Mouse (Mus musculus) hindbrain, embryonic 14.5 days (tissue): ENCODE measurements around the gene Dnajc12. TPM values are rescaled to one million over a fixed set of nuclear protein-coding genes. Genes with fewer than 3 reads are reported as not detected.
"Not testable (repeated sequence)": the region's sequence is repeated elsewhere in the genome, so short reads cannot be mapped to it uniquely, and the experiment has no call there.

Source experiments
- ATAC-seq: fragments of 200-750 bp; cut with Nextera tagmentation; 2 replicates; pipeline ENCODE4 v1.8.0; 2017; ENCODE audit warnings: moderate number of reproducible peaks, mild to moderate bottlenecking, moderate TSS enrichment, moderate library complexity; ENCODE audit not compliant: low FRiP score
- DNase-seq: peaks from one replicate; pipeline ENCODE4 v3.0.0-alpha.2; 2015; ENCODE audit warnings: low spot score
- H3K27ac ChIP-seq: fragments of 300-500 bp; sonication (generic); 2 replicates; pipeline ENCODE4 v1.5.1; 2014; ENCODE audit warnings: mild to moderate bottlenecking, moderate library complexity
- H3K27me3 ChIP-seq: fragments of 300-500 bp; sonication (generic); 2 replicates; pipeline ENCODE4 v1.6.1; 2014; ENCODE audit warnings: mild to moderate bottlenecking, low read length, mixed read lengths; ENCODE audit not compliant: control insufficient read depth, insufficient read depth
- H3K36me3 ChIP-seq: fragments of 300-500 bp; sonication (generic); replicated peaks from 2 replicates; pipeline ENCODE4 v1.6.1; 2014; ENCODE audit not compliant: control insufficient read depth, insufficient read depth
- H3K4me1 ChIP-seq: fragments of 300-500 bp; sonication (generic); replicated peaks from 2 replicates; pipeline ENCODE4 v1.6.1; 2014; ENCODE audit warnings: antibody characterized with exemption, low read length, mixed read lengths; ENCODE audit not compliant: control insufficient read depth, insufficient read depth
- H3K4me2 ChIP-seq: fragments of 300-500 bp; sonication (generic); replicated peaks from 2 replicates; pipeline ENCODE4 v1.6.1; 2014; ENCODE audit warnings: mild to moderate bottlenecking, moderate library complexity
- H3K4me3 ChIP-seq: fragments of 300-500 bp; sonication (generic); replicated peaks from 2 replicates; pipeline ENCODE4 v1.5.1; 2014; ENCODE audit warnings: mild to moderate bottlenecking, low read length
- H3K9ac ChIP-seq: fragments of 300-500 bp; sonication (generic); 2 replicates; pipeline ENCODE4 v1.6.1; 2014
- H3K9me3 ChIP-seq: fragments of 300-500 bp; sonication (generic); 2 replicates; pipeline ENCODE4 v1.6.1; 2016; ENCODE audit warnings: low read length; ENCODE audit not compliant: control insufficient read depth
- WGBS: fragments of 180-500 bp; shearing (Covaris S2); extraction: QIAGEN DNeasy Blood & Tissue Kit; methylation state at CpG from one replicate; pipeline ENCODE4 v1.1.7; 2014; 5-methylcytosine and 5-hydroxymethylcytosine counted together
- polyA plus RNA-seq: library from polyadenylated mRNA; unstranded; fragments of >200 nt; fragmentation: Nextera tagmentation; extraction: Ambion mirVana; gene quantifications from 2 replicates; pipeline ENCODE4 v1.2.1, GENCODE M21; 2014

Dnajc12 gene
- polyA plus RNA-seq, 1 experiment from 2014 or later: 23.4 TPM

DNA sequence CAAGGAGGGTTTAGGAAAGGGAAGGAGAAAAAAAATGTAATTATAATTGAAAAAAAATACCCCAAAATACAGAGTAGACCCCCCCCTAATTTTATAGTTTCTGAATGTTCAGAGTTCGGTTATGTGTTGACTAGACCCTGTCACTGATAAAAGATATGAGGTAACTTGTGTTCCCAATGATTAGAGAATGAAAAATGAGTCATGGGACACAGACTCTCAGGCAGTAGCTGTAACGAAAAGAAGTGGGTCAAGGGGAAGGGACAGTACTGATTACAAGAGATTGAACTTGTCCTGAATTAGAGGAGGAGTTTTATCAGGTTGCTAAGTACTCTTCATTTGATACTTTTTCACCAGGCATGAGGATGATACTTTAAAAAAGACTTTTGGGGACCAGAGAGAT, 50.6 kb downstream of the Dnajc12 start:
- Histone ChIP-seq H3K4me2 (no peak overlapping the region), H3K4me3 (no peak overlapping the region), H3K9ac (no peak overlapping the region), H3K27ac (no peak overlapping the region), H3K9me3 (no peaks in the 10 kb centered on the region), H3K36me3 (no peaks in the 10 kb centered on the region), H3K4me1 (no peaks in the 10 kb centered on the region), H3K27me3 (no peaks in the 10 kb centered on the region)
- ATAC-seq (no peak), DNase-seq (no peak)
- WGBS: 92% methylated on average over 2 of the region's 2 CpGs

DNA sequence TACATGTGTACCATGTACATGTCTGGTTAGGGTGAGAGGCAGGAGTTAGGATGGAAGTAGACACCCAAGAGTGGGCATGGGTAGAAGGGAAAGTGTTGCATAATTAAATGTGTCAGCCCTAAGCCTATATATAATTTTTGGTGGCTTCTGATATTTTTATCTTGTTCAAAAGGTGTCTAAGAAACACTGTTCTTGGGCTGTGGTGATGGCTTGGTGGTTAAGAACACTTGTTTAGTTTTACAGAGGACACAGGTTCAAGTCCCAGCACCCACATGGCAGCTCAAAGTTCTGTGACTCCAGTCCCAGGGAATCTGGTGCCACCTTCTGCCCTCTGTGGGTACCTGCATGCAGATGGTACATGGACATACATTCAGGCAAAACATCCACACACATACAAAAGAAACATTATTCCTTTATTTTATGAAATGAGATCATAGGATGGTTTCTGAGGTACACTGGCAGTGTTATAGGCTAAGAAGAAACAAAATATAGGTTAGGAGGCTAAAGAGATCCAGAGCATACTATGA, 56.6 kb downstream of the Dnajc12 start:
- Histone ChIP-seq H3K27ac (no peak overlapping the region), H3K36me3 (no peaks in the 10 kb centered on the region), H3K9me3 (no peaks in the 10 kb centered on the region), H3K27me3 (no peaks in the 10 kb centered on the region), H3K9ac (no peak overlapping the region), H3K4me2 (no peak overlapping the region), H3K4me1 (no peaks in the 10 kb centered on the region), H3K4me3 (no peak overlapping the region)
- ATAC-seq (no peak), DNase-seq (no peak)

DNA sequence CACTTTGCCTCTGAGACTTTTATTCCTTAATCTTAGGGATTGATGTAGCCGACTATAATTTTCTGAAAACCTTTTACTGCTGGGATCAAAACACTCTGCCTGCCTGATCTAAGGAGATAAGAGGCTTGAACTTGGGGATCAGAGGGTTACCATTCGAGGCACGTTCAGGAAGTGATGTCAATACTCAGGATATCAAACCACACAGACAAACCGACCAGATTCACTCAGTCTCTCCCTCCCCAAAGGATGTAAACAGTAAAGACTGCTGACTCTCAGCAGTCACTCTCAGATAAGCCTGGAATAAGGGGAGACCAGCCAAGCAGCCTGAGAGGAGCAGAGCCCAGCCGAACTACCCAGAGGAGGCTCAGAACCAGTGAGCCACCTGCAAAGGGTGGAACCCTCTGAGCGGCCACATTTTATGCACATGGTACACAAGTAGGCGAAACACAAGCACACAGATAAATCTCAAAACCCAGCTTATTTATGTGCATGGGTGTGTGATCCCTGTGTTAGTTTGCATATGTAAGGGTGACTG, 57.5 kb downstream of the Dnajc12 start:
- Histone ChIP-seq H3K27me3 (no peaks in the 10 kb centered on the region), H3K36me3 (no peaks in the 10 kb centered on the region), H3K4me2 (no peak overlapping the region), H3K9ac (no peak overlapping the region), H3K9me3 (no peaks in the 10 kb centered on the region), H3K4me1 (no peaks in the 10 kb centered on the region), H3K27ac (no peak overlapping the region), H3K4me3 (no peak overlapping the region)
- 80% methylated on average over 7 of the region's 7 CpGs for WGBS
- ATAC-seq (no peak), DNase-seq (no peak)

DNA sequence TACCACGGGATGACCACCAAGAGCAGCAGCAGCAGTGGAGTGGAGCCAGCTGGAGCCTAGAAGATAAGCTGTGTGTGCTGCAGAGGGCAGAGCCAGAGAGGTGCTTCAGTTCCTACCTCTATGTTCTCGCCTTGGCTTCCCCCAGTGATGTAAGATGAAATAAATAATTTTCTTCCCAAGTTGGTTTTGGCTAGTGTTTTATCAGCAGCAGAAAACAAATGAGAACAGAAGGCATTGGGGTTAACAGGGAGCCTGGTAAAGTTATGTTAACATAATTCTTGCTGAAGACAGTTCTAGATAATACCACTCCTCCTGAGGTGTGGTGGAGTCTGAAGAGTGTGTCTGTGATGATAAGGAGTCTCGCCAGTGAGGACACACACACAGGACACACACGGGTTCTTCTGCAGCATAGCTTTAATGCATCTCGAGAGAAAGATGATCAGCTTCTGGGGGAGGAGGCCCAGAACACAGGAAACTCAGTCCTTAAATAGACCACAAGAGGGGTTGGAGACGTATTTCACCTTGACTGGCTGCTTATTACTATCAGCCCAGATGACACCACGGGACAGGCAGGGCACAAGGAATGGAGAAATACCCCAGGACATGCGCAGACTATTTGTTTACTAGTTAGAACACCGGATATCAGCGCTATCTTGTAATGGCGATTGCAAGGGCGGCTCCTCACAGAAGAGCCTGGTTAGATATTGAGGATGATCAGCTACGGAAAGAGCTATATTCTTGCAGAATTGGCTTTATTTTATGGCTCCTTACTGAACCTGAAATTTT, 62.6 kb downstream of the Dnajc12 start:
- H3K4me1 ChIP-seq, H3K27me3 ChIP-seq, DNase-seq, ATAC-seq, H3K9me3 ChIP-seq, H3K36me3 ChIP-seq, H3K4me3 ChIP-seq, H3K27ac ChIP-seq, H3K4me2 ChIP-seq, H3K9ac ChIP-seq: not testable (repeated sequence)
- WGBS: 93% methylated on average over 13 of the region's 13 CpGs

DNA sequence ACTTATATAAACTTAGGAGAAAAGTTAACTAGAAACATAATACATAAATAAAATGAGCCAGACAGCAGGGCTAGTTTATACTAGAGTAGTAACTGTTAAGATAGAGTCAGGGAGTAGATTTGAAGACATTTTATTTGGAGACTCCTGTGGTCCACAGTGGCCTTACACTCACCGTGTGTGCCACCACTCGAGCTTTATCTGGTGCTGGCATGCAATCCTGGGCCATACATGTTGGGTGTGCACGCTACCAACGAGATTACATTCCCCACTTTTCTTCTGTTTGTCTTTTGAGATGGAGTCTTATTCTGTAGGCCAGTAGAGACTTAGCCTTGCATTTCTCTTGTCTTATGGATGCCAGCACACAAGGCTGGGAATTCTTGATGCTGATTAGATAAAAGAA, 71.7 kb downstream of the Dnajc12 start:
- H3K27me3 ChIP-seq: no peaks in the 10 kb centered on the region
- DNase-seq (no peak), ATAC-seq (no peak)
- H3K4me2 ChIP-seq: no peak overlapping the region
- H3K9me3 ChIP-seq: no peaks in the 10 kb centered on the region
- H3K4me3 ChIP-seq: no peak overlapping the region
- H3K4me1 ChIP-seq: no peaks in the 10 kb centered on the region
- no peaks in the 10 kb centered on the region for H3K36me3 ChIP-seq
- H3K27ac ChIP-seq: no peak overlapping the region
- no peak overlapping the region for H3K9ac ChIP-seq
- 88% methylated on average over 4 of the region's 4 CpGs for WGBS

DNA sequence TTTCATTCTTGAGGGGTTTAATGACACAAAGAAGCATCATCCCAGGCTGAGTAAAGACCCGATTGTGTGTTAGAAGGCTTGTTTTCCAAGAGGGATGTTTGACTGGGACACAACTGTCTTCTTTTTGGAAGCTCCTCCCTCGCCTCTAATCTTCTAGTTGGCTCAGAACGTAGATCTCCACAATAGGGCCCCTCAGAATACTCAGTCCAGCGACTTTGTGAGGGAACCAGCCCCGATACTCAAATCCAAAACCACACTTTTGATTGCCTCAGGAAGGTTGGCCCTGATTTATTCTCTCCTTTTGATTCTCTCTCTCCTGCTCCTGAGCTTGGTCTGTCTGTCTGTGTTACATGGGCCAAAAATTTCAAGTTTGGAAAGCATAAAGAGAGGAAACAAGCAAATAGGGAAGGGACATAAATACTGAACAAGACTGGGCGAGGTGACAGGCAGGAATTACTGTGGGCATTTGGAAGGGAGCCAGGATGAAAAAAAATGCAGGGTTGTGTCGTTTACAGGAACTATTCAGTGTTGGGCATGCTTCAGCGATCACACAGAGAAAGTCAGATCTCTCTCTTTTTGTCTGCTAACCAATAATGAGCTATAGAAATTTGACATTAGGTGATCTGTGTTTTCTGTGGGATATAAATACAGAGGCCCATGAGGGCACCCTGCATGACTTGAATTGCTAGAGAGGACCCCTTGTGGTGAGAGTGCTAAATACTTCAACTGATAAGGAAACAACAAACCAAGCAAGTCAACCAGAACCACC, 73.1 kb downstream of the Dnajc12 start:
- Histone ChIP-seq H3K27ac (no peak overlapping the region), H3K36me3 (no peaks in the 10 kb centered on the region), H3K9ac (no peak overlapping the region), H3K27me3 (no peaks in the 10 kb centered on the region), H3K4me3 (no peak overlapping the region), H3K9me3 (no peaks in the 10 kb centered on the region), H3K4me1 (no peaks in the 10 kb centered on the region), H3K4me2 (no peak overlapping the region)
- 31% methylated on average over 8 of the region's 8 CpGs for WGBS
- DNase-seq: peak; percentile 67
- ATAC-seq: peak; percentile 79

DNA sequence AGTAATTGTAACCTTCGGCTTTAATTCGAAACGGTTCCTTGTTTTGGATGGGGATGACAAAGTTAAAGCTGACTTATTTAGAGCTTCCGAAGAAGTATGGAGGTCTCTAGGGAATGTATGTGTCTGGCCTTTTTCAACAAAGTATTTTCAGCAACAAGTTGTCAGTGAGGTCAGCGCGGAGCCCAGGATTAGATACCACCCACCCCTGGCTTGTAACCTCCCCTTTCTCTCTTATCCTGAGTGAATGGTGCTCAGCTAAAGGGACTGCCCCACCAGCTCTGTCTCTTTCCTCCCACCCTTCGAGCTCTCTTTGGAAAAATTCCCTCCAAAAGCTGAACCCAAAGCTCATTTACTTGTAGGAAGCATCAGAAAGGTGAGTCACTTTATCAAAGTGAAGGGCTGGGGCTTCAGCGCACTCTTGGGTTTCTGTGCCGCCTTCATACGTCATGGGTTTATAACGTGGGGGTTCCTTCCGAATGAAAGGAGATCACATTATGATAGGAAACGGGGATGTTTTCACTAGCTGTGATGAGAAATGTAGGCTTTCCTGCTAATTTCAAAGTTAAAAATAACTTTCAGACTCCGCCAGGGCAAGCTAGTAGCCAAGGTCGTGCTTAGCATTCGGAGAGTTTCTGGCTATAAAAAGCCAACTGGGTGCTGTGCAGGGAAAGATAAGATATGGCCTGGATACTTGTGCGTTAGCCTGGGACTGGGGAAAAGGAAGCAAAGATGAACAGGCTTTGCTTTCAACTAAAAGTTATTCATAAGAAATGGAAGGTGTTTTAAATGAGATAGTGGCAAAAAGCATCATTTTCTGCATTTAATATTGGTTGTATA, 75.3 kb downstream of the Dnajc12 start:
- DNase-seq (no peak), ATAC-seq (no peak)
- WGBS: 85% methylated on average over 17 of the region's 17 CpGs
- H3K4me3 ChIP-seq: no peak overlapping the region
- no peaks in the 10 kb centered on the region for H3K4me1 ChIP-seq
- H3K9ac ChIP-seq: no peak overlapping the region
- H3K36me3 ChIP-seq: no peaks in the 10 kb centered on the region
- no peak overlapping the region for H3K4me2 ChIP-seq
- H3K9me3 ChIP-seq: no peaks in the 10 kb centered on the region
- H3K27me3 ChIP-seq: no peaks in the 10 kb centered on the region
- no peak overlapping the region for H3K27ac ChIP-seq
